Mouse (Mus musculus) spleen, adult 2 months (tissue): Measurements from ENCODE around the gene Erc2.

Experiments used
- CTCF ChIP-seq: fragments of 200-500 bp; IDR thresholded peaks from 2 replicates; pipeline ENCODE4 v1.5.1; 2011; ENCODE audit warnings: mild to moderate bottlenecking, inconsistent platforms; ENCODE audit not compliant: insufficient read depth, insufficient read length, insufficient replicate concordance; ENCODE audit errors: extremely low read depth
- POLR2A ChIP-seq: fragments of 200-500 bp; IDR thresholded peaks from 2 replicates; pipeline ENCODE4 v1.6.1; 2011; ENCODE audit warnings: low read depth, low read length, inconsistent platforms

- TF ChIP-seq CTCF (no peak), POLR2A (no peak)
Measured at GRCm38 (mm10) chr14:27840120-27840519, 217.9 kb downstream of the Erc2 start.
